Mouse (Mus musculus) fat pad, adult 2 months (tissue): Measurements from ENCODE around the gene Arl15.

Experiments used
- DNase-seq: peaks from one replicate; pipeline ENCODE4 v3.0.0-alpha.2; 2011; ENCODE audit warnings: low read depth, low spot score; ENCODE audit errors: extremely low read depth

The Arl15 gene

DNA sequence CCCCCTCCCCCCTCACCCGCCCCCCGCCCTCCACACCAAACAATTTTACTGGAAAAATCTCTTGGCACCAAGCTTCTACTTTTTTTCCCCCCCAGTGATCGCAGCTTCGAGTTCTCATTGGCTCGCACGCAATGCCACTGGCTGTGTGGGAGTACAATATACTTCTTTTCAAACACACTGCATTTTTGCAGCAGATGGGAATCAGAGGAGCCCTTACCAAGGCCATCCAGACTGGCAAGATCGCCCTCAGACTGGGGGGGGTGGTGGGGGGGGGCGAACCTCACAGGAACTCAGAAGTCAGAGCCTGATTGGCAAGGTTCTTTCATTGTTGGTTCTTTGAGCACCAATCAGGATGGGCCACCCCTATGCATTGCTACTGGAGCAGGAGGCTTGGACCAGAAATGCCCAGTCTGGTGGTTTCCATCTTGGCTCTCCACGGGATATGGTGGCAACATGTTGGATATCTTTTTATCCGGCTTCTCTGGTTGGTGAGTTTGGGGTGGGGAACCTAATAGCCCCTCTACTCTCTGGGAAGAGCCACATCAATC is 404.0 kb downstream of the Arl15 start:
- DNase-seq, result no peak

DNA sequence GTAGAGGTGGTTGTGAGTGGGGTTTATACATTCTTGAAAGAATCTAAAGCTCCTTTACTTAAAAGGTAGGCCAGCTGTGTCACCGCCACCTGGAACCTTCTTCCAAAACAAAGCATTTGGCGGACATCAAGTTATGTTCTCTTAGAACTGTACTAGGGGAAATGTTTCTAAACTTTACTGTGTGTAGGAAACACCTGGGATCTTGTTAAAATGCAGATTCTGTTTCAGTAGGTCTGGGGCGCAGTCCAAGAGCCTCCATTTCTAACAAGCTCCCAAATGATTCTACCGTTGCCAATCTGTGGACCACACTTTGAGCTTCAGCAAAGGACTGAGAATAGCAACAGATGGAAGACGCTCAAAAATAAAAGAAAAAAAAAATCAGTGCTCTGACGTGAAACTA is 405.4 kb downstream of the Arl15 start:
- DNase-seq, result no peak

DNA sequence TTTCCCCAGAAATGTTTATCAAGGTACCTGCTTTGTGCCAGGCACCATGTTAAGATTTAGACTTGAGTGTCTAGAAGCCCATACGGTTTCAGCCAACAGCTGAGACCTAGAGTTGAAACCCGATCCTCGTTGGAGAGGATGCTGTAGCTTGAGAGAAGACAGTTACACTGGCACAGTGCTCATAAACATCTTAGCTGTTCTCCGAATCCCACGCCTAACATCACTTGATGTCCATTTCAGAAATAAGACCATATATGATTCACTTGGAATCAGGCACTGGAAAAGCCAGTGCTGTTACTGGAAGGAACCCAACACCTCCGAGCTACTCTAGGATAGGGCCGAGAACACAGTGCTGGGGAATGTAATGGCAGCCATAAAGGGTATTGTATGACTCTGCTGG is 406.2 kb downstream of the Arl15 start:
- no peak for DNase-seq

DNA sequence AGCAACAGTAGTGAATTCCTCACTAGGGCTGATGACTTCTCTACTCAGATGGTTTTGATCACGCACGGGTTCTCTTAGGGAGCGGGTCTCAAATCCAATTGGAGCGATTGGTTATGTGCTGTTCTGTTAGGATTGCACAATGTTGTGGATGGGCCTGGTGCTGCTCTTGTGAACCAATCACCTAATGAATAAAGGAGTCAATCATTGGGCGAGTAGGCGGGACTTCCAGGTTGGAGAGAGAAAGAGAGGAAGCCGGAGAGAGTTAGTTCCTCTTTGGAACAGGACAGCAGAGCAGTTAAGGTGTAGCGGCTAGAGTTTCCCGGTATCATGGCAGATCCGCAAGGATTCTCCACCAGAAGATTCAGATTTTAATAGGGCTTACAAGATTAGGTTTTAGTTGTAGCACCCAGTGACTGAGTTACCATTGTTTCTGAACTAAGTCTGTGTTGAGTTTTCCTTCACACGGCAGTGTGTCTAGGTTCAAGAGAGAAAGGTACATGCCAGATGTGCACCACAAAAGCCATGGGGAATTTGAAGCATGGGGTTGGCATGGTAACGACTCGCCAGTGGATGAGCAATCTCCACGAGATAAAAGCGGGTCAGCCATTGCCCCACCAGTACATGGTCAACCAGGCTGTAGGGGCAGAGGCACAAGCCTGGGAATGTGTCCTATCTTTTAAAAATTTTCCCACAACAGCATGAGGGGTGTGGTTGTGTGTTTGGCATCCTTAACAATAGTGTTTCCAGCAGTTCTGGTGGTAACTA is 408.7 kb downstream of the Arl15 start:
- no peak for DNase-seq
